Mouse (Mus musculus) megakaryocyte, embryonic 14.5 days (primary cell): ENCODE results near the gene Ssh2.

Experiments
- FLI1 ChIP-seq: IDR thresholded peaks from 2 replicates; pipeline ENCODE4 v1.6.1; 2012; ENCODE audit warnings: low read length, inconsistent platforms, mixed read lengths
- GATA1 ChIP-seq: IDR thresholded peaks from 3 replicates; pipeline ENCODE4 v1.6.1; 2012; ENCODE audit warnings: mixed read lengths, low read length, inconsistent platforms, borderline replicate concordance

DNA sequence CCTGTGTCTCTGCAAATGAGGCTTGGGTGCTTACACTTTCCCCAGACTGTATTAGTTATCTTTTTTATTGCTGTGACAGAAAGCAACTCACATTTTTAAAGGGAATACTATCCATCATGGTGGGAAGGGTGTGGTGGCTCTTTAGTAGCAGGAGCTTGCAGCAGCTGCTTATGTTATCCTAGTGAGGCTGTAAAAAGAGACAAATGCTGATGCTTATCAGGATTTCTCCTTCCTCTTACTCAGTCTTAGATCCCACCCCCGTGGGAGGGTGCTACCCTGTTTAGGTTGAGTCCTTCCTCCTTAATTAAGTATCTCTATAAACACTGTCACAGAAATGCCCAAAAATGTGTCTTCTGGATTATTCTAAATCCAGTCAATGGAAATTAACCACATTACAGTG is 105.1 kb downstream of the Ssh2 start:
- no peak for TF ChIP-seq GATA1
- TF ChIP-seq FLI1: no peak
